Mouse (Mus musculus) MEL (cell line): ENCODE results near the gene Pcgf6. TPM values are rescaled to one million over a fixed set of nuclear protein-coding genes. Genes with fewer than 3 reads are reported as not detected.

Experiments
- DNase-seq: peaks from one replicate; pipeline ENCODE4 v3.0.0; 2011; ENCODE audit warnings: low read depth, low spot score
- H3K27ac ChIP-seq: 2 replicates; pipeline ENCODE4 v1.5.1; 2012; ENCODE audit warnings: low read depth, mild to moderate bottlenecking, control low read depth, low read length, moderate library complexity; ENCODE audit not compliant: control insufficient read depth
- H3K27me3 ChIP-seq, 2 experiments: fragments of 150-350 bp in 1 of 2; sonication (generic) in 1 of 2; 2 replicates each; pipeline ENCODE4 v1.6.1; 2012; ENCODE audit warnings: low read length in 2 of 2, mild to moderate bottlenecking in 2 of 2, improper control_type of control experiment in 1 of 2, moderate library complexity in 1 of 2; ENCODE audit not compliant: insufficient read depth in 2 of 2, control insufficient read depth in 1 of 2
- H3K36me3 ChIP-seq, 2 experiments: 2 replicates each; pipeline ENCODE4 v1.6.1; 2012 to 2014; ENCODE audit warnings: low read length in 2 of 2, improper control_type of control experiment in 1 of 2, inconsistent platforms in 1 of 2, mild to moderate bottlenecking in 1 of 2; ENCODE audit not compliant: insufficient read depth in 2 of 2, control insufficient read depth in 1 of 2
- H3K4me1 ChIP-seq, 2 experiments: fragments of 150-350 bp in 1 of 2; sonication (generic) in 1 of 2; 2 replicates each; pipeline ENCODE4 v1.6.1; 2012; ENCODE audit warnings: low read length in 2 of 2, improper control_type of control experiment in 1 of 2, mild to moderate bottlenecking in 1 of 2; ENCODE audit not compliant: insufficient read depth in 2 of 2, control insufficient read depth in 1 of 2
- H3K4me3 ChIP-seq, 2 experiments: fragments of 150-350 bp in 1 of 2; sonication (generic) in 1 of 2; 2 replicates each; pipeline ENCODE4 v1.5.1; 2012; ENCODE audit warnings: low read depth in 2 of 2, low read length in 2 of 2, mild to moderate bottlenecking in 2 of 2, moderate library complexity in 2 of 2, control low read depth in 1 of 2, improper control_type of control experiment in 1 of 2; ENCODE audit not compliant: control insufficient read depth in 1 of 2, insufficient read depth in 1 of 2
- H3K79me2 ChIP-seq: 2 replicates; pipeline ENCODE4 v1.6.1; 2012; ENCODE audit warnings: mild to moderate bottlenecking, low read length, moderate library complexity; ENCODE audit not compliant: control insufficient read depth, poor library complexity, insufficient read depth
- H3K9ac ChIP-seq: 2 replicates; pipeline ENCODE4 v1.6.1; 2012; ENCODE audit warnings: low read depth, mild to moderate bottlenecking, control low read depth, low read length, moderate library complexity; ENCODE audit not compliant: control insufficient read depth, poor library complexity, severe bottlenecking
- H3K9me3 ChIP-seq: fragments of 150-350 bp; sonication (generic); replicated peaks from 2 replicates; pipeline ENCODE4 v1.6.1; 2012; ENCODE audit warnings: mild to moderate bottlenecking, low read length, improper control_type of control experiment, moderate library complexity; ENCODE audit not compliant: insufficient read depth
- BHLHE40 ChIP-seq: IDR thresholded peaks from 2 replicates; pipeline ENCODE4 v1.6.1; 2012; ENCODE audit warnings: low read depth, mild to moderate bottlenecking, inconsistent platforms, low read length, improper control_type of control experiment, borderline replicate concordance
- CHD1 ChIP-seq: IDR thresholded peaks from 2 replicates; pipeline ENCODE4 v1.6.1; 2012; ENCODE audit warnings: low read depth, mild to moderate bottlenecking, inconsistent platforms, low read length, improper control_type of control experiment
- CHD2 ChIP-seq: IDR thresholded peaks from 2 replicates; pipeline ENCODE4 v1.6.1; 2011; ENCODE audit warnings: low read length, improper control_type of control experiment
- CTCF ChIP-seq, 3 experiments: IDR thresholded peaks in 2 of 3; conservative IDR thresholded peaks in 1 of 3; 2 replicates each; pipeline ENCODE4 v1.5.1; 2011 to 2012; ENCODE audit warnings: low read length in 3 of 3, low read depth in 2 of 3, mild to moderate bottlenecking in 2 of 3, improper control_type of control experiment in 1 of 3, inconsistent platforms in 1 of 3, mixed read lengths in 1 of 3, moderate library complexity in 1 of 3; ENCODE audit not compliant: control insufficient read depth in 1 of 3, insufficient read depth in 1 of 3, poor library complexity in 1 of 3, severe bottlenecking in 1 of 3
- E2F4 ChIP-seq: IDR thresholded peaks from 2 replicates; pipeline ENCODE4 v1.6.1; 2011; ENCODE audit warnings: low read depth, low read length, improper control_type of control experiment, borderline replicate concordance
- ELF1 ChIP-seq: IDR thresholded peaks from 2 replicates; pipeline ENCODE4 v1.6.1; 2014; ENCODE audit warnings: low read depth, mild to moderate bottlenecking, inconsistent platforms, low read length, improper control_type of control experiment, moderate library complexity
- EP300 ChIP-seq, 2 experiments: IDR thresholded peaks; 2 replicates each; pipeline ENCODE4 v1.6.1; 2011; ENCODE audit warnings: improper control_type of control experiment in 2 of 2, low read length in 2 of 2, low read depth in 1 of 2, mild to moderate bottlenecking in 1 of 2
- ETS1 ChIP-seq: IDR thresholded peaks from 2 replicates; pipeline ENCODE4 v1.6.1; 2012; ENCODE audit warnings: low read depth, mild to moderate bottlenecking, inconsistent platforms, low read length, improper control_type of control experiment, moderate library complexity
- GABPA ChIP-seq: IDR thresholded peaks from 2 replicates; pipeline ENCODE4 v1.6.1; 2012; ENCODE audit warnings: low read depth, mild to moderate bottlenecking, inconsistent platforms, low read length, improper control_type of control experiment, moderate library complexity
- GATA1 ChIP-seq: IDR thresholded peaks from 2 replicates; pipeline ENCODE4 v1.6.1; 2011; ENCODE audit warnings: low read depth, low read length, improper control_type of control experiment
- HCFC1 ChIP-seq: IDR thresholded peaks from 2 replicates; pipeline ENCODE4 v1.6.1; 2012; ENCODE audit warnings: low read depth, mild to moderate bottlenecking, inconsistent platforms, low read length, improper control_type of control experiment, moderate library complexity
- KAT2A ChIP-seq: conservative IDR thresholded peaks from 2 replicates; pipeline ENCODE4 v1.6.1; 2012; ENCODE audit warnings: low read depth, low read length, improper control_type of control experiment, inconsistent platforms
- MAFK ChIP-seq: IDR thresholded peaks from 2 replicates; pipeline ENCODE4 v1.6.1; 2011; ENCODE audit warnings: low read depth, mild to moderate bottlenecking, low read length, improper control_type of control experiment, borderline replicate concordance
- MAX ChIP-seq: IDR thresholded peaks from 2 replicates; pipeline ENCODE4 v1.6.1; 2011; ENCODE audit warnings: low read length, improper control_type of control experiment
- MAZ ChIP-seq: IDR thresholded peaks from 2 replicates; pipeline ENCODE4 v1.6.1; 2012; ENCODE audit warnings: low read depth, mild to moderate bottlenecking, inconsistent platforms, low read length, improper control_type of control experiment
- MYB ChIP-seq: IDR thresholded peaks from 2 replicates; pipeline ENCODE4 v1.6.1; 2011; ENCODE audit warnings: mild to moderate bottlenecking, low read depth, low read length, improper control_type of control experiment
- MYC ChIP-seq: IDR thresholded peaks from 2 replicates; pipeline ENCODE4 v1.6.1; 2011; ENCODE audit warnings: low read depth, mild to moderate bottlenecking, low read length, improper control_type of control experiment, moderate library complexity
- NELFE ChIP-seq: IDR thresholded peaks from 2 replicates; pipeline ENCODE4 v1.6.1; 2011; ENCODE audit warnings: low read depth, low read length, improper control_type of control experiment
- NRF1 ChIP-seq: IDR thresholded peaks from 2 replicates; pipeline ENCODE4 v1.6.1; 2014; ENCODE audit warnings: low read depth, mild to moderate bottlenecking, inconsistent platforms, low read length, improper control_type of control experiment, moderate library complexity; ENCODE audit not compliant: poor library complexity, insufficient read depth, severe bottlenecking
- POLR2A ChIP-seq, 2 experiments: IDR thresholded peaks; 2 replicates each; pipeline ENCODE4 v1.6.1; 2011 to 2012; ENCODE audit warnings: low read length in 2 of 2, mild to moderate bottlenecking in 2 of 2, control low read depth in 1 of 2, improper control_type of control experiment in 1 of 2, low read depth in 1 of 2, moderate library complexity in 1 of 2; ENCODE audit not compliant: control insufficient read depth in 1 of 2, insufficient read depth in 1 of 2, poor library complexity in 1 of 2
- POLR2AphosphoS2 ChIP-seq: IDR thresholded peaks from 2 replicates; pipeline ENCODE4 v1.6.1; 2011; ENCODE audit warnings: low read length, improper control_type of control experiment
- POLR2AphosphoS5 ChIP-seq: IDR thresholded peaks from 2 replicates; pipeline ENCODE4 v1.6.1; 2012; ENCODE audit warnings: low read depth, borderline replicate concordance, mild to moderate bottlenecking, inconsistent platforms, low read length, moderate library complexity, mixed read lengths
- RAD21 ChIP-seq: IDR thresholded peaks from 2 replicates; pipeline ENCODE4 v1.6.1; 2011; ENCODE audit warnings: mild to moderate bottlenecking, low read depth, low read length, improper control_type of control experiment
- RCOR1 ChIP-seq: IDR thresholded peaks from 2 replicates; pipeline ENCODE4 v1.6.1; 2012; ENCODE audit warnings: low read depth, mild to moderate bottlenecking, inconsistent platforms, low read length, improper control_type of control experiment
- SIN3A ChIP-seq: IDR thresholded peaks from 2 replicates; pipeline ENCODE4 v1.6.1; 2012; ENCODE audit warnings: low read length, improper control_type of control experiment, inconsistent platforms
- SMC3 ChIP-seq: IDR thresholded peaks from 2 replicates; pipeline ENCODE4 v1.6.1; 2011; ENCODE audit warnings: low read depth, low read length, improper control_type of control experiment
- TAL1 ChIP-seq: IDR thresholded peaks from 2 replicates; pipeline ENCODE4 v1.6.1; 2012; ENCODE audit warnings: mild to moderate bottlenecking, inconsistent platforms, low read length, moderate library complexity, mixed read lengths
- TBP ChIP-seq: IDR thresholded peaks from 2 replicates; pipeline ENCODE4 v1.8.0; 2011; ENCODE audit warnings: low read depth, low read length, improper control_type of control experiment
- TCF12 ChIP-seq: IDR thresholded peaks from 2 replicates; pipeline ENCODE4 v1.6.1; 2014; ENCODE audit warnings: low read depth, mild to moderate bottlenecking, inconsistent platforms, low read length, improper control_type of control experiment, moderate library complexity
- UBTF ChIP-seq: IDR thresholded peaks from 2 replicates; pipeline ENCODE4 v1.6.1; 2012; ENCODE audit warnings: low read depth, mild to moderate bottlenecking, inconsistent platforms, low read length, improper control_type of control experiment, moderate library complexity, borderline replicate concordance; ENCODE audit not compliant: insufficient read depth
- USF1 ChIP-seq: IDR thresholded peaks from 2 replicates; pipeline ENCODE4 v1.6.1; 2014; ENCODE audit warnings: low read depth, mild to moderate bottlenecking, inconsistent platforms, low read length, improper control_type of control experiment, moderate library complexity
- USF2 ChIP-seq, 2 experiments: IDR thresholded peaks; 2 replicates each; pipeline ENCODE4 v1.6.1; 2011 to 2012; ENCODE audit warnings: improper control_type of control experiment in 2 of 2, low read length in 2 of 2, borderline replicate concordance in 1 of 2, inconsistent platforms in 1 of 2, low read depth in 1 of 2, mild to moderate bottlenecking in 1 of 2; ENCODE audit not compliant: insufficient read depth in 1 of 2
- ZC3H11A ChIP-seq: IDR thresholded peaks from 2 replicates; pipeline ENCODE4 v1.6.1; 2012; ENCODE audit warnings: low read depth, mild to moderate bottlenecking, inconsistent platforms, low read length, improper control_type of control experiment
- ZKSCAN1 ChIP-seq: IDR thresholded peaks from 2 replicates; pipeline ENCODE4 v1.6.1; 2012; ENCODE audit warnings: low read depth, mild to moderate bottlenecking, inconsistent platforms, low read length, improper control_type of control experiment, moderate library complexity
- ZMIZ1 ChIP-seq: IDR thresholded peaks from 2 replicates; pipeline ENCODE4 v1.6.1; 2012; ENCODE audit warnings: low read depth, mild to moderate bottlenecking, inconsistent platforms, low read length, improper control_type of control experiment, moderate library complexity
- ZNF384 ChIP-seq: IDR thresholded peaks from 2 replicates; pipeline ENCODE4 v1.6.1; 2012; ENCODE audit warnings: low read depth, mild to moderate bottlenecking, inconsistent platforms, low read length, improper control_type of control experiment
- polyA plus RNA-seq, 2 experiments: library from polyadenylated mRNA; stranded (reverse) in 1 of 2; unstranded in 1 of 2; fragments of >175 nt in 1 of 2; fragments of >200 nt in 1 of 2; gene quantifications; 2 replicates each; pipeline versions ENCODE4 v1.2.1 to v1.2.4; 2012; ENCODE audit warnings: low replicate concordance in 2 of 2, low read depth in 1 of 2; ENCODE audit not compliant: insufficient read length in 2 of 2, insufficient read depth in 1 of 2, missing spikeins in 1 of 2
- total RNA-seq: library from RNA; depleted of rRNA; stranded (reverse); fragments of 300-350 nt; gene quantifications from 2 replicates; pipeline ENCODE4 v1.2.3, GENCODE M21; 2012

The Pcgf6 gene
- total and polyA plus RNA-seq, 3 experiments: 29.0 to 47.5 TPM; not detected in 1

- Histone ChIP-seq H3K9me3 (no peaks in the 10 kb centered on the region), H3K27ac (peak overlapping the region; percentile 66), H3K9ac (peak overlapping the region; percentile 86), H3K4me1 (peaks cover 10 to 18% of the 10 kb centered on the region in 2 experiments), H3K36me3 (peaks cover 31 to 38% of the 10 kb centered on the region in 2 experiments), H3K27me3 (no peaks in the 10 kb centered on the region), H3K4me3 (peak overlapping the region; percentile 75 to 89), H3K79me2 (peaks cover 70% of the 10 kb centered on the region)
- peak; percentile 61 for DNase-seq
- TF ChIP-seq BHLHE40: no peak; the same call in 1 of the 2 replicates
- no peak for TF ChIP-seq CTCF (IDR thresholded peaks at IDR 0.05 in 2 of 3, conservative IDR thresholded peaks at IDR 0.05 in 1 of 3; ENCODE audit: control insufficient read depth in 1 of 3, insufficient read depth in 1 of 3, low read depth in 2 of 3, low read length in 3 of 3, poor library complexity in 1 of 3, severe bottlenecking in 1 of 3)
- TF ChIP-seq EP300 (IDR thresholded peaks at IDR 0.05; ENCODE audit: low read depth in 1 of 2, low read length in 2 of 2): no peak; a peak in 2 of 4 replicates
- no peak for TF ChIP-seq GATA1
- TF ChIP-seq SMC3: no peak
- no peak for TF ChIP-seq USF1
- TF ChIP-seq RCOR1: no peak
- 0 out of 2 replicates have a peak, but pooled peaks have one; percentile 17 for TF ChIP-seq ELF1
- no peak for TF ChIP-seq RAD21
- peak; percentile 65 for TF ChIP-seq SIN3A
- TF ChIP-seq KAT2A: peak; percentile 37; the same call in 1 of the 2 replicates
- no peak for TF ChIP-seq ETS1
- no peak for TF ChIP-seq GABPA
- TF ChIP-seq POLR2AphosphoS5: no peak
- no peak for TF ChIP-seq CHD2
- peak; percentile 1; the same call in 1 of the 2 replicates for TF ChIP-seq ZMIZ1
- TF ChIP-seq CHD1: peak; percentile 63; the same call in 1 of the 2 replicates
- no peak for TF ChIP-seq ZC3H11A
- no peak for TF ChIP-seq TBP
- no peak; the same call in none of the 2 replicates for TF ChIP-seq MYC
- no peak for TF ChIP-seq NELFE
- no peak for TF ChIP-seq MAX
- peak; percentile 24; the same call in 1 of the 2 replicates for TF ChIP-seq HCFC1
- TF ChIP-seq E2F4: no peak
- TF ChIP-seq USF2 (IDR thresholded peaks at IDR 0.05; ENCODE audit: borderline replicate concordance in 1 of 2, insufficient read depth in 1 of 2, low read depth in 1 of 2, low read length in 2 of 2): no peak
- TF ChIP-seq TCF12: 0 out of 2 replicates have a peak, but pooled peaks have one; percentile 16
- TF ChIP-seq NRF1: no peak
- TF ChIP-seq ZNF384: no peak
- TF ChIP-seq TAL1: no peak
- TF ChIP-seq MYB: no peak
- TF ChIP-seq UBTF: 0 out of 2 replicates have a peak, but pooled peaks have one; percentile 29
- no peak for TF ChIP-seq MAZ
- TF ChIP-seq POLR2A (IDR thresholded peaks at IDR 0.05; ENCODE audit: control insufficient read depth in 1 of 2, insufficient read depth in 1 of 2, low read depth in 1 of 2, low read length in 2 of 2, poor library complexity in 1 of 2): no peak
- TF ChIP-seq MAFK: no peak
- TF ChIP-seq POLR2AphosphoS2: no peak
- no peak for TF ChIP-seq ZKSCAN1
Measured at GRCm38 (mm10) chr19:47089718-47090525, 39.2 kb upstream of the Pcgf6 start.
